Mouse (Mus musculus) cerebellum, adult 2 months (tissue): Measurements from ENCODE around the gene Hint1.

Experiments used
- CTCF ChIP-seq: fragments of 200-500 bp; IDR thresholded peaks from 2 replicates; pipeline ENCODE4 v1.5.1; 2011; ENCODE audit warnings: low read depth, mild to moderate bottlenecking, control low read depth, low read length, moderate library complexity, borderline replicate concordance; ENCODE audit not compliant: insufficient read depth
- POLR2A ChIP-seq: fragments of 200-500 bp; IDR thresholded peaks from 2 replicates; pipeline ENCODE4 v1.6.1; 2011; ENCODE audit warnings: low read length, control low read depth, borderline replicate concordance; ENCODE audit not compliant: insufficient read depth

GRCm38 (mm10) chr11:54878893-54879292 lies 12.7 kb downstream of the Hint1 start:
- no peak for TF ChIP-seq POLR2A
- no peak for TF ChIP-seq CTCF
